Mouse (Mus musculus) bone marrow macrophage, adult 2 months (primary cell): ENCODE data around the gene Clec16a.

Experiments
- CTCF ChIP-seq: IDR thresholded peaks from 2 replicates; pipeline ENCODE4 v1.5.1; 2012; ENCODE audit warnings: low read depth, mild to moderate bottlenecking, low read length, moderate library complexity
- POLR2A ChIP-seq: IDR thresholded peaks from 2 replicates; pipeline ENCODE4 v1.6.1; 2012; ENCODE audit warnings: mild to moderate bottlenecking, low read depth, low read length, borderline replicate concordance

GRCm38 (mm10) chr16:10629361-10629760 lies 84.2 kb downstream of the Clec16a start:
- TF ChIP-seq CTCF = no peak
- TF ChIP-seq POLR2A = no peak
